Mouse (Mus musculus) urinary bladder, postnatal 10 days (tissue): ENCODE measurements around the gene Rfx1.

Experiments
- DNase-seq: peaks from one replicate; pipeline ENCODE4 v3.0.0; 2022; ENCODE audit warnings: low spot score

Gene Rfx1

DNA sequence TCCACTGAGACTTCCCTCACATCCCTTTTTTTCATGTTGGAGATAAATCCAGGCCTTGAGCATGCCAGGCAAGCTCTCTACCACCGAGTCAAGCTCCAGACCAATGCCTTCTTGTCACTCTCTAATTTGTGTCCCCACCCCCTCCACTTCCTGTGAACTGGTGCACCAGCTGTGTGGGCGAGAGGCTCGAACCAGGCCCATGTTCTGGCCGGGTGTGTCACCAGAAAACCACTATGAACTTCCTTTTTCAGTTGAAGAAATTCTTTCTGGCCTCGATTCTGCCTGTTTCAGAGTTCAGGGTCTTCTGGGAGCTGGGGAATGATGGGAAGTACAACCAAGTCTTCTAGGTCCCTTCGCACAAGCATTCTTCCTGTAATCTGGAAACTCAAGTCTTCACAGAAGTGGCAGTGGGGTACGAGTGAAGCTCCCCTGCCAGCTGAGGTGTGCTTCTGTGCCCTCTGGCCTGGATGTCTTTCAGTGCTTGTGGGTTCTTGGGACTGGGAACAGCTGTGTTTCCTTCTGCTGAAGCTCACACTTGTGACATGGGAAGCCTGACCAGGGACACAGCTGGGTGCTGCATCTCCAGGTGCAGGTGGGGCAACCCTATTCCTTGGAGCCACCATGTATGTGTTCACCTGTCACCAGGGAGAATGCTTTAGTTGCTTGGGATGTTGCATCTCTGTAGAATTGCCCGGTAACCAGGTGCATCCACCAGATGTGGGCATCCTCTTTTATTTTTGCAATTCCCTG lies 2.6 kb upstream of the Rfx1 start:
- DNase-seq, result no peak

DNA sequence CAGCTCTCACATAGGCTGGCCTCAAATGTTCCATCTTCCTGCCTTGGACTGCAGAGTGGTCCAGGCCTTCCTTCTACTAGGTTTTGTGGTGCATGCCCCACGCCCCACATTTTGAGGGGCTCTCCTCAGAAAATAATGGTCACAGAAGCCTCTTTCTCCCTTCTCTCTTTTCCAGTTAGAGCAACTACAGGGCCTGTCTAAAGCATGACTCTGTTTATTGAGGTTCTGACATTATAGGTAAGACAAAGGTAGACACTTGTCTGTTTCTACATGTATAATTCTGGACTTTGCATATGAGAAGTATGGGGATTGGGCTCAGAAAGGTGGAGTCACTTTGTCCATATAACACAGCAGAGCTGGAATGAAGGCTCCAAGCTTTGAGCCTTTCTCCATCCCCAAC lies 1.6 kb upstream of the Rfx1 start, which contains the start of gene Gm10643:
TSS of gene Gm10643 (minus strand) at position 101 of the 400 bp plus-strand sequence.
- no peak for DNase-seq

DNA sequence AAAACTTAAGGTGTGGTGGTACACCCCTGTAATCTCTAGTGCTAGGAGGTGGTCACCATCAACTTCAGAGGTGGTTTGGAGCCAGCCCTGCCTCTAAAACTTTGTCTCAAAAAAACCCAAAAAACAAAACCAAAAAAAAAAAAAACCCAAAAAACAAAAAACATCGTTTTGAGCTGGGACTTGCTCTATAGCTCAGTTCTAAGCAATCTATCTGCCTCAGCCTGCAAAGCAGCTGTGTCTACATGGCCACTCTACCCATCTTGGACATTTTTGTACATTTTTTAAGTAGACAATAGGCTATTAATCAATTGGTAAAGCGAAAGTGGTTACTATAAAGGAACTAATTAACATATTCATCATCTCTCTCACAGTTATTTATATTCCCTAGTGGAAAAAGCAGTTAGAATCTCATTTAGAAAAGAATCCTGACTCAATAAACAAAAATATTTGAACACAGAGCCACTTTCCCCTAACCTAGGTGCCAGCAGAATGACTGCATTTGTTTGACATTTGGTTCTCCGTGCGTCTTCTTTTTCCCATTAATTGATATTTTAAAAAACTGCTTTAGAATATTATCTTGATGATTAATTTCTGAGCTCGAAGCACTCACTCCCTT lies 1.1 kb upstream of the Rfx1 start:
- no peak for DNase-seq

DNA sequence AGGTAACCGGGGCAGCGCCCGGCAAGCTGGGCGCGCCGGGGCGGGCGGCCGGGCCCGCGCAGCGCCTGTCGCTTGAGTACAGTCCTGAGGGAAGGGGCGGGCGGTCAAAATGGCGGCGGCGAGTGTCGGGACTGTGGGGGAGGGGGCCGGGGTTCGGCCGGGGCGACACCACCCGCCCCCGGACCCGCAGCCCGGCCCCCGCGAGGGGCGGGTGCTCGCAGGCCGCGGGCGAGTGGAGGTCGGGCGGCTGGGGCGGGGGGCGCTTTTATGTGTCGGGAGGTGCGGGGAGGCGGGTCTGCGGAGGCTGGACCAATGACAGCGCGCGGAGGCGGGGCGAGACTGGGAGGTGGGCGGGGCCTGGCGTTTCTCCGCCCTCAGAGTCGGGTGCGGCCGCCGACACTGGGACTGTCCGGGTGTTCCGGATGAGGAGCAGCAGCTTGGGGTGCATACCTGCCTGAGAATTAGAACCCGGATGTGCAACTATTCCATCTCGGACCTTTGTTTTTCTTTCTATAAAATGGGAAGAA lies 476 bp downstream of the Rfx1 start:
- peak; percentile 96 for DNase-seq

DNA sequence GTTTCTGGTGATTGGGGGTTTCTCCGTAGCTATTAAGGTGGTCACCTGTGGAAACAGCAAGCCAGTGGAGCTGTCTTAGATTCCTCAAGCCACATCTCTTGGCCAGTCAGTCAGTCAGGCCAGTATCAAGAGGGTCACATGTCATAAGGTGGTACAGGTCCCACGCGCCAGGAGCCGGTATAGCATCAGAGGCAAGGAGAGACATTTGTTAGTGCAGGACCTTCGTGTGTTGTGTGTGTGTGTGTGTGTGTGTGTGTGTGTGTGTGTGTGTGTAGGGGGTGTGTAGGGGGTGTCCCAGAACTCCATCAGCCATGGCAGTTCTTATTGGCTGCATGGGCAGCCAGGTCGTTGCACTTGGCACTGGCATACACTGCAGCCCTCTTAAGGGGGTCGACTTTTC lies 1.3 kb downstream of the Rfx1 start:
- DNase-seq, result no peak

DNA sequence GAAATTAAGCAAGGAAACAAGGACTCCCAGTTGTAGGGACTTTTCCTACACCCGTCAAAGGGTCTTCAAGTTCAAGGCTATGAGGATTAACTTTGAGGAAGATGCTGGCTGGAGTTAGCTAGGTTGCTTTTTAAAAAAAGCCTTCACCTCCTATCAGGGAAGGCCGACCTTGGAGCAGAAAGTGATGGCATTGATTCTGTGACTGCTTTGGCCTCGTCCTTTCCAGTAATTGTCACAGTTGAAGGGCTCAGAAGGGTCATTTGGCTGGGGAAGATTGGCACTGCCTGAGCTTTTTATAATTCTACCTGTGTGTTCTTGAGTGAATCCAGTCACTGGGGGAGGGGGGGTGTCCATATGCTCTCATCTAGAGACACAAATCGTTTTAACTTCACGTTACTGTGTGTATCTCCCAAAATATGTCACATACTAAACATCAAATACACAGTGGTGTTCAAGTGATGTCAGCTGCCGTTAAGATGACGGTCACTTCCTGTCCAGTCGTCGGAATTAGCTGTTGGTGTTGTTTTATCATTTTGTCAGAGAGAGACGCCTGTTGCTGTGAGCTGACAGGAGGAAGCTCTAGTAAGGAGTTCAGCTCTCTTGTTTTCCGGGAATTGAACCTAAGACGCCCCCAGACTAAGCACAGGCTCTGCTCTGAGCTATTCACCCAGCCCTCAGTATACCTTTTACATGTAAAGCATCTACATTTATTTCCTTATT lies 1.8 kb downstream of the Rfx1 start:
- no peak for DNase-seq

DNA sequence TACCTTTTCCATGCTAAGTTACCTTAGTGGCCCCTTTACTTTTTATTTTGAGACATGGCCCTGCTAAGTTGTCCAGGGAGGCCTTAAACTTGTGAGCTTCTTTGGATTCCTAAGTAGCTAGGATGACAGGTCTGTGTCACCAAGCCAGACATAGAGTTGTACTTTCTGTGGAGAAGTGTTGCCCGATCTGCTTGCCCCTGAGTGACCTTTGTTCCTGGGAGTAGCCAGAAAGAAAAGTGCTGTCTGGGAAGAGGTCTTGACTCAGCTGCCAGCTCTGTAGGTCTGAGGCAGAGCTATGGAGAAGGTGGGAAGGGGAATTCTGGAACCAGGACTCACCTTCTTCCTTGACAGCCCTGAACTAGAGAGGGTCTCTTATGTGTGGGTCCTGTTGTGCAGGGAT lies 2.5 kb downstream of the Rfx1 start:
- no peak for DNase-seq

DNA sequence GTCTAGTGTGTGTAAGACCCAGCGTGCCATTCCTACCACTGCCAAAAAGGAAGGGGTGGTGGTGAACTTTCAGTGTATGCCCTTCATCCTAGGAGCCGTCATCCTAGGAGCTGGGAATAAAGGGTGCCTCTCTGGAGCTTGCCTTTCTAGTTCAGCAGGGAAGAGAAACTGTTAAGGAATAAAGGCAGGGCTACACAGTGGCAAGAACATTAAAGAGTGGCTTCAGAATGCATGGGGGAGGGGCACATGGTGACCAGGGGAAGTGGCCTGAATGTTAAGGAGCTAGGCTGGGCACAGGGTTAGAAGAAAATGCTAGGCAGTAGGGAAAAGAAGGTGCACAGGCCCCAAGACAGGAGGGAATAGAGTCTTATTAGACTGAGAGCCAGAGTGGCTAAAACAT lies 3.1 kb downstream of the Rfx1 start:
- DNase-seq, result no peak

DNA sequence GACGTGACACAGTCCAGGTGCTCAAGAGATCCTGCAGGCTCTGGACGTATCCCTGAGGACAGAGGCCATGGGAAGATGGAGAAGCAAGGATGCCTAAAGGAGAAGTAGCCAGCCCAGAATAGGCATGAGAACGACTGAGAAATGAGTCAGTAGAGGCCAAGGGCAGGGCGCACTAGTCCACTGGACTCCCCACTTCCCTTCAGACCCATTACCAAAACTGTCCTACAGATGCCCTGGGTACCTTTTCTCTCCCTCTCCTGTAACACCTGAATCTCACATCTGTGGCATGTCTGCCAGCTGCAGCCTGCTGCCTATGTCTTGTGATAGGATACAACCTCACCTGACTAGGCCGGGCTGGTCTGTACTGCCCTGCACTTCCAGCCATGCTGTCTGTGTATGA lies 3.6 kb downstream of the Rfx1 start:
- DNase-seq, result no peak

DNA sequence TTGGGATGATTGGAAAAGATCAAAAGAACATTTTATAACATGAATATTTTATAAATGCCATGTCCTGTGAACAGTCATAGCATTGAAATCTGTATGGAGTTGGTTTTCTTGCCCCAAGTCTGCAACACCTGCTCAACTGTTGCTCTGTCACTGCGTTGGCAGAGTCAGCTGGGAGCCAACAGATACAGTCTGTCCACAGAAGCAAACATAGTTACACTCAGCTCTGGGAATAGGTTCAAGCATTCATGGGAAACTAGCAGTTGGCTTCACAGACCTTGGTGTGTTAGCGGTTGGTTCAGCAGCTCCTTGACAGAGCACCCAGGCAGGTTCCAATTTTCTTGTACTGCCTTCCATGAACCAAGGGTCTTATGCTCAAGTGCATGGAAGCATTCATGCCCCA lies 4.0 kb downstream of the Rfx1 start:
- no peak for DNase-seq

DNA sequence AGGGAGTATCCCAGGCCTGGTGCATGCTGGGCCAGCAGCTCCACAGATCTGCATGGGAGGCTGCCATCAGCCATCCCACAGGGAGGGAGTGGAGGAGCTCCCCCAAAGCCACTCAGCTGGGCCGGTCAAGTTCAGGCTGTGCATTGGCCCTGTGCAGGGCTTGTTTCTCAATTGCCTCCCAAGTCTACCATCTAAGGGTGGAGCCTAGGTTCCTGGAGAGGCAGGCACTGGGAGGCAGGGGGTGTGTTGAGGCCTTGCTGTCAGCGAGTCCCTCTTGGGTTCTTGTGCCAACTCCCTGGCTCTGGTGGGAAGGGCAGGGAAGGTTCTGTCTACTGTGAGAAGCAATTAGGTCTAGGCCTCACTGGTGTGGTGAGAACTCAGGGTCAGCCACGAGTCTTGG lies 5.3 kb downstream of the Rfx1 start:
- DNase-seq, result no peak

DNA sequence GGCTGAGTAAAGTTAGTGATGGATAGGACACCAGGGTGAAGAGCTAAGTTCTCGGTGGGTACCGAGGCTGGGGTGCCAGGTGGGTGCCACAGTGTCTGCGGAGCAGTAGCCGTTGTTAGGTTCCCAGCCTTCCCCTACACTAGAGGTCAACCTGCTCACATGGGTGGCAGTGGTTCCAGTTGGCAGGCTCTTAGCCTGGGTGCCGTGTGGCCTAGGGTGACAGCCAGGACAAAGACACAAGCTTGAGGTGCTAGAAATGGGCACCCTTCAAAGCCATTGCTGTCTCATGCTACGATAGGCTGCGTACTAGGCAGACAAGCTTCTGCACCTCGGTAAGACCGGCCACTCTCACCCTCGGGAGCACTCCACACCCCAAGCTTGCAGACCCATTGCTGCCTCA lies 5.7 kb downstream of the Rfx1 start:
- DNase-seq, result no peak

DNA sequence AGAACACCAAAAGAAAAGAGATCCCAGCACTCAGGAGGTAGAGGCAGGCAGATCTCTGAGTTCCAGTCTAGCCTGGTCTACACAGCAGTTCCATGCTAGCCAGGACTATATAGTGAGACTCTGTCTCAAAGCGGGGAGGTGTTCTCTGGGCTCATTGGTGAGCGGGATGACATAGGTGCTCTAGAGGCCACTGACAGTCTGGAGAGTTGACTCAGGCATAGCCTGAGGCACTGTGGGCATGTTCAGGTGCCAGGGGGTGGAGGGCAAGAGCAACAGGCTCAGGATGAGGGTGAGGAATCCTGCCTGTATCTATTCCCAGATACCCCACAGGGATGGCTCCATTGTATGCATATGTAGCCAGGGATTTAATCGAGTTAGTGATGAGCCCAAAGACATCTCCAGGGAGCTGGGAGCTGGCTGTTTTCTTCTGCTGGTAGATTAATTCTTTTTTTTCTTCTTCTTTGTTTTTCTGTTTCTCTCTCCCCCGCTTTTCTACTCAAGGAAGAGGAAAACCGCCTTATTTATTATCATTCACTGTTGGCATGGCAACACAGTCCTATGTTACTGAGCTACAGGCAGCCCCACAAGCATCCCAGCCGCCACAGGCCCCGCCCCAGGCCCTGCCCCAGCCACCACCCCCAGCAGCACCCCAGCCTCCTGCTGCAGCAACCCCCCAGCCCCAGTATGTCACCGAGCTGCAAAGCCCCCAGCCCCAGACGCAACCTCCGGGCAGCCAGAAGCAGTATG lies 6.8 kb downstream of the Rfx1 start:
- DNase-seq, result no peak

DNA sequence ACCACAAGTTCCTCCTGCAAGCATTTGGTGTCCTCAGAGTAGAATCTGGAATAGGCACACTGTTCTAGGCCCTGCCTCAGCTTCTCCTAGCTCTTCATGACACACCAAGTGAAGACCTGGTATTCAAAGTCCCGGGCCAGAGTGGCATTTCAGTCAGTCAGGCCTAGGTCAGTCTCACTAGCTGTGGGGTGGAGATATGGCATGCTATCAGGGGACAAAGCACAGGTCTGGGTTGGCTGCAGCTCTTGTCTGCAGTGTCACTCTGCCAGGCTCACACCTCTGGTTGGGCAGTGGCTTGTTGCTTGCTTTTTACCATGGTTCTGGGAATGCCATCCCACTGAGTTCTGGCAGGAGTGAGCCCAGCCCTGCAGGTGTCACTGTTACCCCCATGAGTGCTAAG lies 9.8 kb downstream of the Rfx1 start:
- no peak for DNase-seq

DNA sequence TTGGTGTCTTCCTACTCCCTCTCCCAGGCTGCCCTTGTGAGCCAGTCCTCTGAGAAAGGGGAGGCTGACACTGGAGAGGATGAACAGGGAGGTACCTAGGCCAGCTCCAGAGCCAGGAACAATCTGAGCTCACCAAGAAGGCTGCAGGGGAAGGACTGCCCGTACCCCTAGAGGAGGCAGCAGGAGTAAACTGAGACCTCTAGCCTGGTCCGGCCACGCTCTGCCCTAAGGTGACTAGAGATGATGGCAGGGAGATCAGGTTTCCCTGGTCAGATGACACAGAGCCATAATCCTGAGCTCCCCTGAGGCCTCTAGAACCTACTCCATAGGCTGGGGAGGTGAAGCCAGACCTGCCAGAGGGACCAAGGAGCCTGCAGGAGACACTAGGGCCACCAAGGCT lies 10.2 kb downstream of the Rfx1 start:
- no peak for DNase-seq

DNA sequence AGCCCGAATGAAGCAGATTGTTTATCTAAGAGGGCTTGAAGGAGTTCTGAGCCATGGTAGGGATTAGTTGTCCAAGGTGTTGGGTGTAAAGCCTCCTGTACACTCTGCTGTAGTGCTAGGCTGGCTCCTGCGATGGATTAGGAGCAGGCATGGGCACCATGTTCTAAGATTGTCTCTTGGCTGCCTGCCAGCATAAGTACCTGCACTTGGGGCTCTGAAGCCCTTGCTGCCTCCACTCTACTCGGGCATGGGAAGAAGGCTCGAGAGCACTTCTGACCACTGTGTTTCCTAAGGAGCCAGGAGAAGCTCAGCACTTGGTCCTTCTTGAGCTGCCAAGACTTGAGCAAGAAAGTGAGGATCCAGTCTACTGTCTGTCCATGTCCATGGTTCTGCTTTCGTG lies 12.6 kb downstream of the Rfx1 start:
- DNase-seq, result no peak

DNA sequence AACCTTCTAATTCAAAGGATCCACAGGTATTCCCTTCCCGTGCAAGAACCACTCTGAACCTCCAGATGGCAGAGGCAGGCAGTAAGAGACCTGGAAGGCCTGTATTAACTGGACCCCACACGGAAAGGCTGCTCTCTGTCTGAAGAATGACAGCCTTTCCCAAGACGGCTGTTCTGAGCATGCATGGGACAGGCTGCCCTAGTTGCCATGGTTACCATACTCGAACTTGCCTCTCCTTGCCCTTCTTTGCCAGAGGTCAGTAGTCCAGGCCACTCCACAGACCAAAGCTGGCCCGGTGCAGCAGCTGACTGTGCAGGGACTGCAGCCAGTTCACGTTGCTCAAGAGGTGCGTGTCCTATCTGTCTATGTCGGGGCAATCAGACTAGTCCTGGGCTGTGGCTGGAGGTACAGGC lies 17.2 kb downstream of the Rfx1 start:
- DNase-seq, result no peak

DNA sequence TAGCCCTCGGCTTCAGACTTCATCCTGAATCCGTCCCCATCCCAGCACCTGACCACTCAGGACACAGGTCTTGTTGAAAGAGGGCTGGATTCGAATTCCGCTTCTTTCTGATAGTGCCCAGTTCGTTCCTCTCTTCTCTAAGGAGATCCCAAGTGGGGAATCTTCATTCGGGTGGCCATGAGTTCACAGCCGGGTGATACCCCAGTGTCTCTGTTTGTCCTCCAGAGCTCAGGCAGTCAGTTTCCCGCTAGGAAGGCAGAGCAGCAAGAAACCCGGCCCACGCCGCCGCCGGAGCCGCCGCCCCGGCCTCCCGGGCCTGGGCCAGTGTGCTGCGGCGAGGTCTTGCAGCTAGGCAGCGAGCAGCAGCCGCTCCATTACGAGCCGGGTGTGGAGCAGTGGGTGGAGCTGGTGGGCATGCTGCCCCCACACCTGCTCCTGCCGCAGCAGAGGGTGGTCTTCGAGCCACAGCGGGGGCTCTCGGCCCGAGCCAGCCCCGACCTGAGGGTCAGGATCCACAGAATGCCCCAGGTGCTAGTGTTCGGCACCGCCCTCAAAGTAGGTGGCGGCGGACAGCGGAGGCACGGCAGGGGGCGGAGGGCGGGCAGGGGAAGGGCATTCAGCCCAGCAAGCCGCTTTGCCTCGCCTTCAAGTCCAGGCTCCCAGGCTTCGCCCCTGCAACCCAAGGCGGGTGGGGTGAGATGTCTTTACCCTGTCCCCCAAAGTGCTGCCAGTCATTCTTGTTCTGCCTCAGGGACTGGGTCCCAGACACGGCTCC lies 17.9 kb downstream of the Rfx1 start:
- no peak for DNase-seq

DNA sequence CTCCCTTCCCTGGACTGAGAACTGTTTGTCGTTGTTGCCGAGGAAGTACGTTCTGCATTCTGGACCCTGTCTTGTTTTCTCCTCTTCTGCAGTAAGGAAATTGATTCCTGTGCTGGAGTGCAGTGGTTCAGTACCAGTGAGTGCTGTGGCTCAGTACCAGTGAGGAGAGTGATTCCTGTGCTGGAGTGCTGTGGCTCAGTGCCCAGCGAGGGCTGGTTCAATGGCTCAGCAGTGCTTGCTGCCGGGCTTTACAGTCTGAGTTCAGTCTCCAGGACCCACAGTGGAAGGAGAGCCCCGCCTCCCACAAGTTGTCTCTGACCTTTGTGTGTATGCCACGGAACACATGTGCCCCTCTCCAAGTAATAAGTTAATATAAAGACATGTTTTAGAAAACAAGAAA lies 20.5 kb downstream of the Rfx1 start:
- no peak for DNase-seq

DNA sequence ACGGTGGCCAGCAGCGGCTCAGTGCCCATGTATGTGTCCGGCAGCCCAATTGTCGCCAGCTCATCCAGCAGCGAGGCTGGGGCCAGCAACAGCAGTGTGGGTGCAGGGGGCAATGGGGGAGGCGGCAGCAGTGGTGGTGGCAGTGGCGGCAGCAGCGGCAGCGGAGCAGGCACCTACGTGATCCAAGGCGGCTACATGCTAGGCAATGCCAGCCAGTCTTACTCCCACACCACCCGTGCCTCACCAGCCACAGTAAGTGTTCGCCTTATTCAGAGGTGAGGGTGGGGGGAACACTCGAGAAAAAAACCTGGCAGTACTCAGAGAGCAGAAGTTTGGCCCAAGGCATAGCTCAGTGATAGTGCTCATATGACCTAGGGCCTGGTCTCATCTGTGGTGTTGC lies 21.2 kb downstream of the Rfx1 start:
- no peak for DNase-seq

DNA sequence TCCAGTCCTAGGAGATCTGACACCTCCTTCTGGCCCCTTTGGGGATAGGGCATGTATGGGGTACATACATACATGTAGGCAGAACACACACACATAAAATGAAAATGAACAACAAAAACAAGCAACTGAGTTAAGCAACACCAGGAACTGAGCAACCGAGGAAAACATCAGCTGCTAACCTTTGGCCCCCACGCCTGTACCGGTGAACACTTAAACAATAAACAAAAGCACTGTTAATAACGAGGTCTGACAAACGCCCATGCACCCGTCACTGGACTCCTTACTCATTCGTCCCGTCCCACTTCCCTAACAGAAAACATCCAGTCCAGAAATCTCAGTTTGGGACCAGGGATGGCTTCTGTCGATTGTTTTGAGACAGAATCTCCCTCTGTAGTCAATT lies 22.6 kb downstream of the Rfx1 start:
- DNase-seq, result no peak

DNA sequence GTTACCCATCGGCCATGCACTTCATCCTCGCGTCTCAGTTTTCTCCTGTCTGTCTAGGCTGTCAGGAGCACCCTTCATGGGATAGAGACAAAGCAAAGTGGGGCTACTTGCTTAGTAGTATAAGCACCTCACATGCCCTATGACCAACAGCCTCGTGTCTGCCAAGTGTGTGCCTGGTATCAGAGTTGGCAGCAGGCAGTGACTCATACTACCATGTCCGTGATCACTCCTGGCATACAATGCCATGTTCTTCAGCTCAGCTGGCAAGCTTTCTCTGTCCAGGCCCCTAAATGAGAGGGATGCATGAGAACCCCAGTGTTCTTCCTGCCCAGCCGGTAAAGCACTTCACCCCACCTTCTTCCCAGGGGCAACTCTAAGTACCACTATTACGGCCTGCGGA lies 24.0 kb downstream of the Rfx1 start:
- no peak for DNase-seq
